Comparison of ENCODE assay signal across 9 mouse cellular contexts in the genomic region with DNA sequence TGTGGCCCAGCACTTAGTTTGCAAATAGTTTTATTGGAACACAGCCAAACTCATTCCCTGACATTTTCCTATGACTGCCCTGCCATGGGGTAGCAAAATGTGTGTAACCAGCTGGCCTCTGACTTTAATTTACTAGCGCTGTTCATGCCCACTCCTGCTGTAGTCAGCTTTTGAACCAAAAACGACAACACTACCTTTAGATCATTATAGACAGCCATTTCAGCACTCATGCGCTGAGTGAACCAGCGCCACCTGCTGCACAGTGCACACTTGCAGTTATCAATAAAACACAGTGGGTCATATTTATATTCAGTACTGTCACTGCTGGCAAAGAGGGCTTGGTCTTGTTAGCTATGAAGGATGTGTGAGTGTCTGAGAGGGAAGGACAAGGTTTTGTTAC.
DNase-seq lines count a peak whose midpoint lies in the region; ATAC-seq and TF ChIP-seq lines count a peak whose summit lies in the region.
"Had no signal": no experiment of that assay in that cellular context is flagged by ENCODE, and none has a peak within 500 bp of the region (broad histone marks: within the 10 kb centered on the region; RNA-seq: fewer than 3 reads in every experiment).

No protein-coding gene starts in this region.

- no peaks in the 10 kb centered on the region for H3K9me3 ChIP-seq in limb, embryonic 11.5 days (ENCODE audit: control insufficient read depth, low read length)
- H3K9me3 ChIP-seq in limb, embryonic 10.5 days (replicated peaks), result no peaks in the 10 kb centered on the region
- H3K9me3 ChIP-seq in MEL (replicated peaks; ENCODE audit: insufficient read depth, low read length), result no peaks in the 10 kb centered on the region
- H3K9me3 ChIP-seq in intestine, embryonic 15.5 days, result no peaks in the 10 kb centered on the region
- H3K9me3 ChIP-seq in heart, embryonic 11.5 days (replicated peaks; ENCODE audit: control insufficient read depth, low read length), result no peaks in the 10 kb centered on the region
- H3K9me3 ChIP-seq: G1E had no signal

- no peak overlapping the region for H3K27ac ChIP-seq in limb, embryonic 11.5 days (replicated peaks; ENCODE audit: low read depth, low read length)
- no peak overlapping the region for H3K27ac ChIP-seq in limb, embryonic 10.5 days
- H3K27ac ChIP-seq in MEL (ENCODE audit: control insufficient read depth, low read depth, low read length), result no peak overlapping the region
- no peak overlapping the region for H3K27ac ChIP-seq in intestine, embryonic 15.5 days
- no peak overlapping the region for H3K27ac ChIP-seq in heart, embryonic 11.5 days (ENCODE audit: low read depth, low read length)

- no peak for ATAC-seq in cerebellum, adult (ENCODE audit: insufficient number of reproducible peaks, low FRiP score, low TSS enrichment)
- ATAC-seq in limb, embryonic 11.5 days (ENCODE audit: insufficient number of reproducible peaks, low FRiP score, low TSS enrichment, low read depth), result no peak
- ATAC-seq in megakaryocyte-erythroid progenitor cell, adult 5-6 weeks (replicated peaks; ENCODE audit: low FRiP score, low TSS enrichment, poor library complexity, severe bottlenecking), result peak; percentile 63
- ATAC-seq in intestine, embryonic 15.5 days, result no peak
- no peak for ATAC-seq in heart, embryonic 11.5 days (replicated peaks; ENCODE audit: insufficient number of reproducible peaks, low FRiP score, low TSS enrichment)

- TF ChIP-seq RAD21 in MEL (IDR thresholded peaks at IDR 0.05; ENCODE audit: low read depth, low read length), result no peak; the same call in 1 of the 2 replicates

- H3K4me3 ChIP-seq in limb, embryonic 11.5 days (ENCODE audit: low read depth, low read length), result no peak overlapping the region
- H3K4me3 ChIP-seq in limb, embryonic 10.5 days, result no peak overlapping the region
- no peak overlapping the region for H3K4me3 ChIP-seq in MEL (ENCODE audit: control insufficient read depth in 1 of 2, insufficient read depth in 1 of 2, low read depth in 2 of 2, low read length in 2 of 2)
- no peak overlapping the region for H3K4me3 ChIP-seq in intestine, embryonic 15.5 days (replicated peaks)
- H3K4me3 ChIP-seq in heart, embryonic 11.5 days (ENCODE audit: low read depth, low read length), result no peak overlapping the region

- H3K4me1 ChIP-seq in limb, embryonic 11.5 days (ENCODE audit: control insufficient read depth, insufficient read depth, low read length), result no peaks in the 10 kb centered on the region
- no peaks in the 10 kb centered on the region for H3K4me1 ChIP-seq in limb, embryonic 10.5 days
- no peaks in the 10 kb centered on the region for H3K4me1 ChIP-seq in MEL (ENCODE audit: control insufficient read depth in 1 of 2, insufficient read depth in 2 of 2, low read length in 2 of 2)
- no peaks in the 10 kb centered on the region for H3K4me1 ChIP-seq in intestine, embryonic 15.5 days (replicated peaks)
- H3K4me1 ChIP-seq in heart, embryonic 11.5 days (ENCODE audit: control insufficient read depth, insufficient read depth, low read length), result no peaks in the 10 kb centered on the region

- 59% methylated on average over 4 of the region's 4 CpGs for WGBS in limb, embryonic 11.5 days
- 66% methylated on average over 4 of the region's 4 CpGs for WGBS in limb, embryonic 10.5 days
- WGBS in intestine, embryonic 15.5 days, result 61% methylated on average over 4 of the region's 4 CpGs
- WGBS in heart, embryonic 11.5 days (ENCODE audit: insufficient replicate concordance), result 62% methylated on average over 4 of the region's 4 CpGs

- TF ChIP-seq POLR2A in MEL (IDR thresholded peaks at IDR 0.05; ENCODE audit: control insufficient read depth in 1 of 2, insufficient read depth in 1 of 2, low read depth in 1 of 2, low read length in 2 of 2, poor library complexity in 1 of 2), result no peak

- H3K9ac ChIP-seq in limb, embryonic 11.5 days (ENCODE audit: low read length), result no peak overlapping the region
- H3K9ac ChIP-seq in MEL (ENCODE audit: control insufficient read depth, low read depth, low read length, poor library complexity, severe bottlenecking), result no peak overlapping the region
- H3K9ac ChIP-seq in intestine, embryonic 15.5 days, result no peak overlapping the region
- H3K9ac ChIP-seq in heart, embryonic 11.5 days (ENCODE audit: low read depth, low read length), result no peak overlapping the region

- DNase-seq in cerebellum, postnatal 25 days, result peak; percentile 42 to 66
- peak; percentile 27 for DNase-seq in limb, embryonic 11.5 days (ENCODE audit: low spot score)
- no peak for DNase-seq in limb, embryonic 10.5 days (ENCODE audit: low spot score)
- DNase-seq in MEL (ENCODE audit: low read depth, low spot score), result no peak

- H3K36me3 ChIP-seq in limb, embryonic 11.5 days (ENCODE audit: control insufficient read depth, insufficient read depth, low read length), result no peaks in the 10 kb centered on the region
- no peaks in the 10 kb centered on the region for H3K36me3 ChIP-seq in limb, embryonic 10.5 days
- H3K36me3 ChIP-seq in MEL (ENCODE audit: control insufficient read depth in 1 of 2, insufficient read depth in 2 of 2, low read length in 2 of 2), result no peaks in the 10 kb centered on the region
- H3K36me3 ChIP-seq in intestine, embryonic 15.5 days, result no peaks in the 10 kb centered on the region
- H3K36me3 ChIP-seq in heart, embryonic 11.5 days (ENCODE audit: control insufficient read depth, insufficient read depth, low read length), result no peaks in the 10 kb centered on the region
- H3K36me3 ChIP-seq: G1E had no signal

- H3K79me2 ChIP-seq in MEL (ENCODE audit: control insufficient read depth, insufficient read depth, low read length, poor library complexity), result no peaks in the 10 kb centered on the region

- no peak for TF ChIP-seq EP300 in MEL (IDR thresholded peaks at IDR 0.05; ENCODE audit: low read depth in 1 of 2, low read length in 2 of 2)

- TF ChIP-seq CTCF in MEL (IDR thresholded peaks at IDR 0.05 in 2 of 3, conservative IDR thresholded peaks at IDR 0.05 in 1 of 3; ENCODE audit: control insufficient read depth in 1 of 3, insufficient read depth in 1 of 3, low read depth in 2 of 3, low read length in 3 of 3, poor library complexity in 1 of 3, severe bottlenecking in 1 of 3), result peak; percentile 17 to 47 (median 41); a peak in 5 of 6 replicates

- no peaks in the 10 kb centered on the region for H3K27me3 ChIP-seq in limb, embryonic 11.5 days (ENCODE audit: control insufficient read depth, insufficient read depth, low read length)
- no peaks in the 10 kb centered on the region for H3K27me3 ChIP-seq in limb, embryonic 10.5 days (ENCODE audit: low read depth, poor library complexity, severe bottlenecking)
- no peaks in the 10 kb centered on the region; a peak in 1 of 4 replicates for H3K27me3 ChIP-seq in MEL (ENCODE audit: control insufficient read depth in 1 of 2, insufficient read depth in 2 of 2, low read length in 2 of 2)
- H3K27me3 ChIP-seq in intestine, embryonic 15.5 days (replicated peaks), result no peaks in the 10 kb centered on the region
- no peaks in the 10 kb centered on the region; the same call in 1 of the 2 replicates for H3K27me3 ChIP-seq in heart, embryonic 11.5 days (ENCODE audit: control insufficient read depth, insufficient read depth, low read length)

- H3K4me2 ChIP-seq in limb, embryonic 11.5 days (ENCODE audit: low read depth, severe bottlenecking), result no peak overlapping the region
- no peak overlapping the region for H3K4me2 ChIP-seq in intestine, embryonic 15.5 days (replicated peaks)
- H3K4me2 ChIP-seq in heart, embryonic 11.5 days, result no peak overlapping the region

TF ChIP-seq in MEL, 35 proteins besides CTCF, POLR2A, EP300 and RAD21:
- no peak for TF ChIP-seq E2F4 (IDR thresholded peaks at IDR 0.05; ENCODE audit: borderline replicate concordance, low read depth, low read length)
- no peak for TF ChIP-seq JUND (IDR thresholded peaks at IDR 0.05; ENCODE audit: low read depth, low read length)
- no peak for TF ChIP-seq RCOR1 (IDR thresholded peaks at IDR 0.05; ENCODE audit: low read depth, low read length)
- no peak for TF ChIP-seq UBTF (IDR thresholded peaks at IDR 0.05; ENCODE audit: borderline replicate concordance, insufficient read depth, low read depth, low read length)
- TF ChIP-seq TCF12 (IDR thresholded peaks at IDR 0.05; ENCODE audit: low read depth, low read length), result no peak
- no peak for TF ChIP-seq TBP (IDR thresholded peaks at IDR 0.05; ENCODE audit: low read depth, low read length)
- no peak for TF ChIP-seq MAZ (IDR thresholded peaks at IDR 0.05; ENCODE audit: low read depth, low read length)
- TF ChIP-seq SMC3 (IDR thresholded peaks at IDR 0.05; ENCODE audit: low read depth, low read length), result peak; percentile 37

Comparison
In these comparisons a context has a peak if more than half of its experiments do, and no peak if none do; other contexts are left out.
1. DNase-seq: peak in cerebellum, postnatal 25 days (2 of 2) and limb, embryonic 11.5 days (single experiment); none in limb, embryonic 10.5 days (single experiment) and MEL (single experiment).